Mouse (Mus musculus): ENCODE data around the gene Cct3.

GRCm38 (mm10) chr3:88287110-88287509 lies 9.8 kb upstream of the Cct3 start, which contains the start of gene Gm38392:
- TF ChIP-seq CTCF (IDR thresholded peaks at IDR 0.05; ENCODE audit: low read depth, low read length) (no peak), POLR2A (IDR thresholded peaks at IDR 0.05; ENCODE audit: borderline replicate concordance, low read depth, low read length) (no peak)

Measured in bone marrow macrophage, adult 2 months (primary cell).